Mouse (Mus musculus): ENCODE data around the gene Pdzd7.

- TF ChIP-seq CTCF (IDR thresholded peaks at IDR 0.05; ENCODE audit: low read depth) (no peak), EP300 (IDR thresholded peaks at IDR 0.05; ENCODE audit: low read depth) (no peak)
Measured at GRCm38 (mm10) chr19:44992712-44993111, 52.8 kb downstream of the Pdzd7 start.
